Mouse (Mus musculus): ENCODE results near the gene Tango6.

DNA sequence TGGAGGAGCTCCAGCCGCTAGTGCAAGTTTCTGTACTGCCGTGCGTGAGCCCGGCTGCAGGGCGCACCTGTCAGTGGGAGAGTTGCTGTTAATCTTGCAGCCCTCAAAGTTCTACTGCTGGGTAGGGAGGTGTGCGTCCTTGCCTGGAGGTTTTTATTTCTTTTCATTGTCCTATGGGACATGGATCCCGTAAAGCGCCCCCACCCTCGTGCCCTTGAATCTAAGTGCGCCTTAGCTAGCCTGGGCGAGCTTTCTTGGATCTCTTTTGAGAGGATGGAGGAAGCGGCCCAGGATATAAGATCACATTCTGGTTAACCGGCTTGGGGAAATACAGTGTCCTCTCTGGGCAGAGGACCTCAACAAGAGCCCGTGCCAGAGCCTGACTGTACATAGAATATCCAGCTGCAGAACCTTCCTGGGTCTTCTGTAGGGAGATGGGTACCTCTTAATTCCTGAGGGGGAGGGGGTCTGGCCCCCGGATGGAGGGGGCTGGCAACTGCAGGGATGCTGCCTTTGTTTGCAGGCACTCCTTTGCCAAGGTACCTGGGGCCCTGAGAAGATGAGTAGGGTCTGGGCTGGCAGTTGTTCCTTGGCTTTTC is 188.6 kb downstream of the Tango6 start:
- no peak for TF ChIP-seq CTCF (IDR thresholded peaks at IDR 0.05; ENCODE audit: low read depth)
- TF ChIP-seq EP300 (IDR thresholded peaks at IDR 0.05; ENCODE audit: low read depth) = no peak
